Mouse (Mus musculus) lung, postnatal 0 days (tissue): Measurements from ENCODE around the gene Cd82.

ENCODE experiments used
- CTCF ChIP-seq: IDR thresholded peaks from 2 replicates; pipeline ENCODE4 v1.5.1; 2016; ENCODE audit warnings: antibody characterized with exemption, mild to moderate bottlenecking
- EP300 ChIP-seq: IDR thresholded peaks from 2 replicates; pipeline ENCODE4 v1.6.1; 2016; ENCODE audit warnings: antibody characterized with exemption, mild to moderate bottlenecking, control low read depth

DNA sequence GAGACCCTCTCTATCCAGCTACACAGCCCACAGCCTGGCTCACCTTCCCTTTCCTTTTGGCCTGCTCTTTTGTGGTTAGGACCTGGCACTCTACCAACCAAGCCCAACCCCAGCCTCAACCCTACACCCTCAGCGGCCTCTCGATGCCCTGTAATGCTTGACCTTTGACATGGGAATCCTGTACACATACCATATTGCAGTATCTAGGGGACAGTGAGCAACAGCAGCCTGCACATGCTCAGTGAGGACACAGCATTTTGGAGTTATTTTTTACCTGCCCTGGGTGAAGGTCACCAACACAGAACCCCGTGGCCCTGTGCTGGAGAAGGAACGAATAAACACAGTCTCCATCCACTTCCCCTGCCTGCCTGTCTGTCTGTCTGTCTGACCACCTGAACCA is 27.4 kb downstream of the Cd82 start:
- TF ChIP-seq CTCF (no peak), EP300 (no peak)
